10 mouse cellular contexts compared by ENCODE assay signal in genomic region chrX:73911156-73911555, GRCm38 (mm10). TPM values are rescaled to one million over a fixed set of nuclear protein-coding genes. Genes with fewer than 3 reads are reported as not detected.
DNase-seq lines count a peak whose midpoint lies in the region; ATAC-seq and TF ChIP-seq lines count a peak whose summit lies in the region.
"Had no signal": no experiment of that assay in that cellular context is flagged by ENCODE, and none has a peak within 500 bp of the region (broad histone marks: within the 10 kb centered on the region; RNA-seq: fewer than 3 reads in every experiment).

No protein-coding gene starts in this region.

- H3K27ac ChIP-seq in hindbrain, embryonic 13.5 days, result no peak overlapping the region
- peak overlapping the region; percentile 70 for H3K27ac ChIP-seq in liver, embryonic 16.5 days (ENCODE audit: low read length)
- peak overlapping the region; percentile 94 for H3K27ac ChIP-seq in spleen, adult 2 months (ENCODE audit: insufficient read depth, low read length)

- peak overlapping the region; percentile 41 for H3K4me2 ChIP-seq in hindbrain, embryonic 13.5 days
- H3K4me2 ChIP-seq in liver, embryonic 16.5 days (ENCODE audit: low read depth, low read length), result peak overlapping the region; percentile 69

- no peaks in the 10 kb centered on the region for H3K27me3 ChIP-seq in erythroblast, embryonic 14.5 days (ENCODE audit: control insufficient read depth)
- H3K27me3 ChIP-seq in hindbrain, embryonic 13.5 days, result no peaks in the 10 kb centered on the region
- no peaks in the 10 kb centered on the region for H3K27me3 ChIP-seq in liver, embryonic 16.5 days (ENCODE audit: control insufficient read depth, insufficient read depth, low read depth, low read length)
- no peaks in the 10 kb centered on the region for H3K27me3 ChIP-seq in spleen, adult 2 months (ENCODE audit: control insufficient read depth, insufficient read depth, low read length)

- peak overlapping the region; percentile 62 for H3K4me3 ChIP-seq in erythroblast, embryonic 14.5 days (replicated peaks)
- no peak overlapping the region for H3K4me3 ChIP-seq in hindbrain, embryonic 13.5 days
- H3K4me3 ChIP-seq in liver, embryonic 16.5 days (ENCODE audit: low read depth, low read length), result peak overlapping the region; percentile 50
- H3K4me3 ChIP-seq in spleen, adult 2 months (ENCODE audit: extremely low read depth, insufficient read depth, insufficient read length), result peak overlapping the region; percentile 68

- peak; percentile 60 for TF ChIP-seq POLR2A in spleen, adult 2 months (IDR thresholded peaks at IDR 0.05; ENCODE audit: low read depth, low read length)

- no peak overlapping the region for H3K9ac ChIP-seq in hindbrain, embryonic 13.5 days
- H3K9ac ChIP-seq in liver, embryonic 16.5 days (ENCODE audit: low read depth, low read length), result peak overlapping the region; percentile 43

- H3K9me3 ChIP-seq in erythroblast, embryonic 14.5 days (ENCODE audit: control insufficient read depth, low read length), result no peaks in the 10 kb centered on the region
- no peaks in the 10 kb centered on the region for H3K9me3 ChIP-seq in hindbrain, embryonic 13.5 days
- H3K9me3 ChIP-seq in liver, embryonic 16.5 days (replicated peaks; ENCODE audit: control insufficient read depth, low read length), result no peaks in the 10 kb centered on the region
- H3K9me3 ChIP-seq: G1E had no signal

- TF ChIP-seq CTCF in spleen, adult 2 months (IDR thresholded peaks at IDR 0.05; ENCODE audit: extremely low read depth, insufficient read depth, insufficient read length, insufficient replicate concordance), result no peak

- H3K4me1 ChIP-seq in erythroblast, embryonic 14.5 days (ENCODE audit: control insufficient read depth), result peaks cover 54% of the 10 kb centered on the region
- H3K4me1 ChIP-seq in hindbrain, embryonic 13.5 days (replicated peaks), result peaks cover 7% of the 10 kb centered on the region
- peaks cover 14% of the 10 kb centered on the region for H3K4me1 ChIP-seq in liver, embryonic 16.5 days (ENCODE audit: control insufficient read depth, low read depth, low read length)
- peaks cover 18% of the 10 kb centered on the region; the same call in 1 of the 2 replicates for H3K4me1 ChIP-seq in spleen, adult 2 months (ENCODE audit: control insufficient read depth, insufficient read depth, insufficient read length)

- 30% methylated on average over 18 of the region's 26 CpGs for WGBS in hindbrain, embryonic 13.5 days
- 24% methylated on average over 26 of the region's 26 CpGs for WGBS in liver, embryonic 16.5 days (ENCODE audit: insufficient replicate concordance)
- 23% methylated on average over 26 of the region's 26 CpGs for WGBS in spleen, adult 2 months

- no peak for ATAC-seq in erythroblast, adult 5-6 weeks (replicated peaks; ENCODE audit: low FRiP score, poor library complexity, severe bottlenecking)
- no peak for ATAC-seq in hindbrain, embryonic 13.5 days (ENCODE audit: low FRiP score)
- ATAC-seq in liver, embryonic 16.5 days (ENCODE audit: low read depth), result peak; percentile 17; the same call in 1 of the 2 replicates

- intact Hi-C loops in left cerebral cortex, postnatal 25 days (cut with DNase I), result no loop called here

- peaks cover 3% of the 10 kb centered on the region for H3K36me3 ChIP-seq in erythroblast, embryonic 14.5 days (ENCODE audit: control insufficient read depth)
- no peaks in the 10 kb centered on the region for H3K36me3 ChIP-seq in hindbrain, embryonic 13.5 days
- no peaks in the 10 kb centered on the region for H3K36me3 ChIP-seq in liver, embryonic 16.5 days (ENCODE audit: control insufficient read depth, insufficient read depth)
- peaks cover 2% of the 10 kb centered on the region; the same call in 1 of the 2 replicates for H3K36me3 ChIP-seq in spleen, adult 2 months (ENCODE audit: control insufficient read depth, insufficient read depth, low read length)

- peak; percentile 9 to 29 for DNase-seq in adrenal gland, postnatal 36 days
- DNase-seq in spleen, adult 2 months (ENCODE audit: low read depth in 1 of 2, low spot score in 2 of 2), result peak in 1 of 2 experiments; percentile 70
- no peak for DNase-seq in left cerebral cortex, postnatal 25 days (ENCODE audit: low spot score in 2 of 2)
- DNase-seq in layer of hippocampus, adult 8-10 months (ENCODE audit: low spot score in 2 of 2), result no peak

RNA-seq across cellular contexts. Expression of gene Arhgap4, which starts 10.5 kb away (rescaled TPM):
- 0.27 and 0.38 TPM in 2 replicates for polyA plus RNA-seq in erythroblast, embryonic 14.5 days (2012)
- 15.5 and 16.3 TPM in 2 replicates for total RNA-seq in erythroblast, adult 5-6 weeks (2015; ENCODE audit: low replicate concordance)
- total RNA-seq in erythroblast, adult 5-6 weeks (2017; ENCODE audit: low replicate concordance), result 18.4 and 23.4 TPM in 2 replicates
- total RNA-seq in adrenal gland, postnatal 36 days (2021), result 1 to 10 TPM; 2.9 to 3.0 TPM
- 3.4 and 3.8 TPM in 2 replicates for polyA plus RNA-seq in hindbrain, embryonic 13.5 days (2015; fragmentation: Nextera tagmentation; extraction: Ambion mirVana)
- 6.6 and 7.7 TPM in 2 replicates for polyA plus RNA-seq in liver, embryonic 16.5 days (2015; fragmentation: Nextera tagmentation; extraction: Ambion mirVana)
- polyA plus RNA-seq in spleen, adult 2 months (2012; rRNA removed), result 289 and 344 TPM in 2 replicates
- total RNA-seq in left cerebral cortex, postnatal 25 days (2021), result 1 to 10 TPM; 3.6 to 4.7 TPM
- 1 to 10 TPM; 4.9 to 8.0 (median 6.0) TPM for total RNA-seq in layer of hippocampus, adult 8-10 months (2022)

RNA-seq across cellular contexts. Expression of gene Naa10, which starts 10.6 kb away (rescaled TPM):
- 17.2 and 21.3 TPM in 2 replicates for polyA plus RNA-seq in erythroblast, embryonic 14.5 days (2012)
- total RNA-seq in erythroblast, adult 5-6 weeks (2015; ENCODE audit: low replicate concordance), result 10.6 and 26.8 TPM in 2 replicates
- 18.1 TPM in 2 replicates for total RNA-seq in erythroblast, adult 5-6 weeks (2017; ENCODE audit: low replicate concordance)
- total RNA-seq in adrenal gland, postnatal 36 days (2021), result 10 to 100 TPM; 76.0 to 85.1 TPM
- 105 and 107 TPM in 2 replicates for polyA plus RNA-seq in hindbrain, embryonic 13.5 days (2015; fragmentation: Nextera tagmentation; extraction: Ambion mirVana)
- polyA plus RNA-seq in liver, embryonic 16.5 days (2015; fragmentation: Nextera tagmentation; extraction: Ambion mirVana), result 69.0 and 70.6 TPM in 2 replicates
- polyA plus RNA-seq in spleen, adult 2 months (2012; rRNA removed), result 36.8 and 42.8 TPM in 2 replicates
- 10 to 100 TPM; 45.4 to 53.4 TPM for total RNA-seq in left cerebral cortex, postnatal 25 days (2021)
- 10 to 100 TPM; 64.7 to 73.9 (median 67.1) TPM for total RNA-seq in layer of hippocampus, adult 8-10 months (2022)

RNA-seq across cellular contexts. Expression of gene L1cam, which starts 15.3 kb away (rescaled TPM):
- 0.05 and 0.09 TPM in 2 replicates for polyA plus RNA-seq in erythroblast, embryonic 14.5 days (2012)
- 5.2 TPM in 2 replicates for total RNA-seq in erythroblast, adult 5-6 weeks (2015; ENCODE audit: low replicate concordance)
- total RNA-seq in erythroblast, adult 5-6 weeks (2017; ENCODE audit: low replicate concordance), result 5.3 and 6.2 TPM in 2 replicates
- 10 to 100 TPM in 1 of 2 experiments, 1 to 10 TPM in 1; 9.8 to 10.0 TPM for total RNA-seq in adrenal gland, postnatal 36 days (2021)
- 77.3 and 84.1 TPM in 2 replicates for polyA plus RNA-seq in hindbrain, embryonic 13.5 days (2015; fragmentation: Nextera tagmentation; extraction: Ambion mirVana)
- polyA plus RNA-seq in liver, embryonic 16.5 days (2015; fragmentation: Nextera tagmentation; extraction: Ambion mirVana), result 0.16 and 0.35 TPM in 2 replicates
- 4.4 and 5.5 TPM in 2 replicates for polyA plus RNA-seq in spleen, adult 2 months (2012; rRNA removed)
- 100 to 1,000 TPM; 152 to 158 TPM for total RNA-seq in left cerebral cortex, postnatal 25 days (2021)
- total RNA-seq in layer of hippocampus, adult 8-10 months (2022), result 100 to 1,000 TPM; 117 to 151 (median 128) TPM

RNA-seq across cellular contexts. Expression of gene Avpr2, which starts 19.3 kb away (rescaled TPM):
- not detected in 2 replicates for polyA plus RNA-seq in erythroblast, embryonic 14.5 days (2012)
- not detected in 2 replicates for total RNA-seq in erythroblast, adult 5-6 weeks (2015; ENCODE audit: low replicate concordance)
- total RNA-seq in erythroblast, adult 5-6 weeks (2017; ENCODE audit: low replicate concordance), result not detected in 2 replicates
- total RNA-seq in adrenal gland, postnatal 36 days (2021), result not detected
- 0.09 and 0.17 TPM in 2 replicates for polyA plus RNA-seq in hindbrain, embryonic 13.5 days (2015; fragmentation: Nextera tagmentation; extraction: Ambion mirVana)
- polyA plus RNA-seq in liver, embryonic 16.5 days (2015; fragmentation: Nextera tagmentation; extraction: Ambion mirVana), result 0.08 and 0.25 TPM in 2 replicates
- 0.05 and 0.07 TPM in 2 replicates for polyA plus RNA-seq in spleen, adult 2 months (2012; rRNA removed)
- total RNA-seq in left cerebral cortex, postnatal 25 days (2021), result not detected
- total RNA-seq in layer of hippocampus, adult 8-10 months (2022), result not detected
- total RNA-seq: G1E; heart, postnatal 36 days had no signal
- polyA plus RNA-seq: G1E had no signal

RNA-seq across cellular contexts. Expression of gene Renbp, which starts 19.5 kb away (rescaled TPM):
- polyA plus RNA-seq in erythroblast, embryonic 14.5 days (2012), result 0.91 and 3.1 TPM in 2 replicates
- total RNA-seq in erythroblast, adult 5-6 weeks (2015; ENCODE audit: low replicate concordance), result 7.7 TPM in 1 of 2 replicates, not detected in the other
- total RNA-seq in erythroblast, adult 5-6 weeks (2017; ENCODE audit: low replicate concordance), result 5.4 and 12.4 TPM in 2 replicates
- 10 to 100 TPM; 16.1 to 23.8 TPM for total RNA-seq in adrenal gland, postnatal 36 days (2021)
- 12.7 and 14.8 TPM in 2 replicates for polyA plus RNA-seq in hindbrain, embryonic 13.5 days (2015; fragmentation: Nextera tagmentation; extraction: Ambion mirVana)
- 21.3 and 24.6 TPM in 2 replicates for polyA plus RNA-seq in liver, embryonic 16.5 days (2015; fragmentation: Nextera tagmentation; extraction: Ambion mirVana)
- 13.3 and 17.9 TPM in 2 replicates for polyA plus RNA-seq in spleen, adult 2 months (2012; rRNA removed)
- total RNA-seq in left cerebral cortex, postnatal 25 days (2021), result 1 to 10 TPM; 4.4 to 4.9 TPM
- total RNA-seq in layer of hippocampus, adult 8-10 months (2022), result 10 to 100 TPM in 3 of 4 experiments, 1 to 10 TPM in 1; 4.9 to 20.0 (median 14.7) TPM

Comparison
In these comparisons a context has a peak if more than half of its experiments do, and no peak if none do; other contexts are left out.
1. DNase-seq: peak in adrenal gland, postnatal 36 days (2 of 2); none in left cerebral cortex, postnatal 25 days (0 of 2) and layer of hippocampus, adult 8-10 months (0 of 2).
2. RNA of gene L1cam, which starts 15.3 kb away (total RNA-seq): 152 to 158 TPM in left cerebral cortex, postnatal 25 days and 117 to 151 TPM in layer of hippocampus, adult 8-10 months; 9.8 to 10.0 TPM in adrenal gland, postnatal 36 days and 5.2 to 6.2 TPM in erythroblast, adult 5-6 weeks; every median in the first group is over 10 times any median in the second.